Mouse (Mus musculus) midbrain, embryonic 12.5 days (tissue): ENCODE results near the gene Agpat4. TPM values are rescaled to one million over a fixed set of nuclear protein-coding genes. Genes with fewer than 3 reads are reported as not detected.
A peak's percentile ranks its signal among the peaks of the same experiment; 100 is the strongest.

Source experiments
- ATAC-seq: fragments of 200-750 bp; cut with Nextera tagmentation; 2 replicates; pipeline ENCODE4 v1.8.0; 2017; ENCODE audit warnings: low read depth, moderate TSS enrichment, moderate library complexity; ENCODE audit not compliant: low FRiP score
- H3K27ac ChIP-seq: fragments of 300-500 bp; sonication (generic); replicated peaks from 2 replicates; pipeline ENCODE4 v1.5.1; 2016; ENCODE audit warnings: mild to moderate bottlenecking
- H3K27me3 ChIP-seq: fragments of 300-500 bp; sonication (generic); 2 replicates; pipeline ENCODE4 v1.6.1; 2016; ENCODE audit warnings: mild to moderate bottlenecking
- H3K36me3 ChIP-seq: fragments of 300-500 bp; sonication (generic); 2 replicates; pipeline ENCODE4 v1.6.1; 2016
- H3K4me1 ChIP-seq: fragments of 300-500 bp; sonication (generic); 2 replicates; pipeline ENCODE4 v1.6.1; 2016
- H3K4me2 ChIP-seq: fragments of 300-500 bp; sonication (generic); replicated peaks from 2 replicates; pipeline ENCODE4 v1.6.1; 2016; ENCODE audit warnings: mild to moderate bottlenecking, moderate library complexity
- H3K4me3 ChIP-seq: fragments of 300-500 bp; sonication (generic); 2 replicates; pipeline ENCODE4 v1.5.1; 2016; ENCODE audit warnings: mild to moderate bottlenecking
- H3K9ac ChIP-seq: fragments of 300-500 bp; sonication (generic); replicated peaks from 2 replicates; pipeline ENCODE4 v1.6.1; 2016; ENCODE audit warnings: mild to moderate bottlenecking, moderate library complexity
- H3K9me3 ChIP-seq: fragments of 300-500 bp; sonication (generic); 2 replicates; pipeline ENCODE4 v1.6.1; 2016; ENCODE audit warnings: mild to moderate bottlenecking
- WGBS: fragments of 180-500 bp; shearing (Covaris S2); methylation state at CpG from one replicate; pipeline ENCODE4 v1.1.7; 2016; 5-methylcytosine and 5-hydroxymethylcytosine counted together
- polyA plus RNA-seq: library from polyadenylated mRNA; unstranded; fragments of >200 nt; fragmentation: Nextera tagmentation; extraction: Ambion mirVana; gene quantifications from 2 replicates; pipeline ENCODE4 v1.2.1, GENCODE M21; 2016

The Agpat4 gene
- polyA plus RNA-seq: 42.4 and 43.7 TPM in 2 replicates

GRCm38 (mm10) chr17:12118561-12118925 lies at the start of gene Agpat4:
Gene Agpat4, plus strand, starts transcription at chr17:12118704.
- Histone ChIP-seq H3K9me3 (no peaks in the 10 kb centered on the region), H3K36me3 (no peaks in the 10 kb centered on the region), H3K4me3 (peak within 1 kb of the TSS; percentile 70), H3K27ac (peak within 1 kb of the TSS; percentile 94), H3K4me2 (peak within 1 kb of the TSS; percentile 88), H3K4me1 (peaks cover 21% of the 10 kb centered on the region), H3K9ac (peak within 1 kb of the TSS; percentile 79), H3K27me3 (no peaks in the 10 kb centered on the region)
- peak; percentile 65 for ATAC-seq
- under 1% methylated on average over 13 of the region's 13 CpGs for WGBS

DNA sequence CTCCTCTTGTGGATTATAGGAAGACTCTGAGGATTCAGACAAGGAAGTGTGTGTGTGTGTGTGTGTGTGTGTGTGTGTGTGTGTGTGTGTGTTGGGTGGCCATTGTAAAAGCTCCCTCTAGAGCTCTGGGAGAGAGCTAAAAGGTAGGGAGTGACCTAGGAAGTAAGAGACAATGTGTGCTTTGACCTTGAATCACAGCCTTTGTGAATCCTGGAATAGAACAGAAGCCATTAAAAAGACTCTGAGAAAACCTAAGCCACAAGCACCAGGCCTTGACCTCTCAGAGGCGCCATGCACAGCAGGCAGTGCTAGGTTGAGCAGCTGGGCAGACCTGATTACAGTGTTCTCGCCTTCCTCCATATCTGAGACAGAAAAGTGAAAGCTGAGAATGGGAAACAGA lies 41.7 kb upstream of the Agpat4 start:
- H3K9me3 ChIP-seq: no peaks in the 10 kb centered on the region; the same call in 1 of the 2 replicates
- H3K9ac ChIP-seq: no peak overlapping the region
- no peak overlapping the region for H3K4me2 ChIP-seq
- H3K4me3 ChIP-seq: no peak overlapping the region
- no peaks in the 10 kb centered on the region for H3K27me3 ChIP-seq
- H3K4me1 ChIP-seq: no peaks in the 10 kb centered on the region
- H3K27ac ChIP-seq: no peak overlapping the region
- no peaks in the 10 kb centered on the region for H3K36me3 ChIP-seq
- WGBS: 45% methylated on average over 2 of the region's 2 CpGs
- no peak for ATAC-seq

DNA sequence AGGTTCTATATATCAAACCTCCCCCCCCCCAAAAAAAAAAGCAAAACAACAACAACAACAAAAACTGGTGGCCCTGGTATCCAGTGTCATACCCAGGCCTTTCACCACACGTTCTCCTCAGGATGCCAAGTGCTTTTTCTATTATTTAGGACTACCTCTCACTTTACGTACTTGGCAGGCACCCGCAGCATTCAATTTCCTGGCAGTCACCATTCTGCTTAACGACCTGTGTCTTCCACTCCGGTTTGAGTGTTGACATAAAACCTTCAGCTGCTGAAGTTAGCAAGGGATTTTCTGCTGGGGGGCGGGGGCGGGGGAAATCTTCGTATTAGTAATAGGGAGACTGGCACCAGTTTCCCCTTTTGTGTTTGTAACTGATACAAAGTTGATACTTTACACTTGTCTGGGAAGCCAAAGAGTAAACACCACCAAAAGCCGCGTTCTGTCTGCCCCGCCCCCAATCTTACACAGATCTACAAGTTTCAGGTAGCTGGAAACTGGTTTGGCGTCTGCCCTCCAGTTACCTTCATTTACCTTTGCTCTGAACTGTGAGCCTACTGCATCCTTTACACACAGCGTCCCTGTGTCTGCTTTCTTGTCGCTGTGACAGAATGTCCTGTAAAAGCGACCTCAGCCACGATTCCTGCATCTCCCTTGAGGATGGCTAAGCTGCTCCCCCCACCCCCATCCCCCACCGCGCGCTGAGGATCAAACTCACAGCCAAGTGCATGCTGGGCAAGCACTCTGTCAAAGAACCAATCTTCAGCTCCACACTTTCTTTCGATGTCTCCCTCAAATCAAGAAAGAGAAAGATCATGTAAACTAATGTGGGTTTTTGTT lies 37.6 kb upstream of the Agpat4 start:
- Histone ChIP-seq H3K4me2 (no peak overlapping the region), H3K9me3 (no peaks in the 10 kb centered on the region), H3K4me1 (no peaks in the 10 kb centered on the region), H3K36me3 (no peaks in the 10 kb centered on the region), H3K27ac (no peak overlapping the region), H3K27me3 (no peaks in the 10 kb centered on the region), H3K9ac (no peak overlapping the region), H3K4me3 (no peak overlapping the region)
- no peak for ATAC-seq
- WGBS: 55% methylated on average over 20 of the region's 20 CpGs

DNA sequence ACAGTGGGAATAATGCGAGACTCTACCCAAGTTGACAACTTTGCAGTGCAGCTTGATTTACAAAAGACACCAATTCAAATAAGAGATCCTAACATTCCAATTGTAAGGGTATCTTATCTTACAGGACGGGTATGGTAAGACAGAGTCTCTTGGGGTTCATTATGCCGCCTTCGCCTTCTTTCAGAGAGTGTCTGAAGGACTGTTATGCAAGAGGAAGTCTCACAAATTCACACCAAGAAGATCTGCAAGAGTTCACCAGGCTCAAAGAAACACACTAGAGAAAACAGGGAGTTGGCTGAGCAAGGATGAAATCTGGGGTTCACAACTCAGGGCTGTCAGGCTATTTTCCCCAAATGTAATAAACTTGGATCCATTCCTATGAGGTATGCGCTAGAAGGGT lies 36.3 kb upstream of the Agpat4 start:
- Histone ChIP-seq H3K27me3 (no peaks in the 10 kb centered on the region), H3K4me3 (no peak overlapping the region), H3K4me1 (no peaks in the 10 kb centered on the region), H3K4me2 (no peak overlapping the region), H3K36me3 (no peaks in the 10 kb centered on the region), H3K27ac (no peak overlapping the region), H3K9ac (no peak overlapping the region), H3K9me3 (no peaks in the 10 kb centered on the region)
- ATAC-seq: no peak
- 90% methylated on average over 5 of the region's 5 CpGs for WGBS

GRCm38 (mm10) chr17:12090261-12090927 lies 28.1 kb upstream of the Agpat4 start:
- no peak overlapping the region for H3K4me2 ChIP-seq
- 64% methylated on average over 5 of the region's 5 CpGs for WGBS
- H3K27ac ChIP-seq: no peak overlapping the region
- no peaks in the 10 kb centered on the region for H3K36me3 ChIP-seq
- H3K4me3 ChIP-seq: no peak overlapping the region
- H3K4me1 ChIP-seq: peaks cover 7% of the 10 kb centered on the region; the same call in 1 of the 2 replicates
- H3K27me3 ChIP-seq: peaks cover 7% of the 10 kb centered on the region
- no peaks in the 10 kb centered on the region for H3K9me3 ChIP-seq
- ATAC-seq: no peak
- H3K9ac ChIP-seq: no peak overlapping the region

GRCm38 (mm10) chr17:12092901-12093564 lies 25.5 kb upstream of the Agpat4 start:
- Histone ChIP-seq H3K4me3 (no peak overlapping the region), H3K9me3 (no peaks in the 10 kb centered on the region), H3K36me3 (no peaks in the 10 kb centered on the region), H3K27me3 (peaks cover 7% of the 10 kb centered on the region), H3K4me1 (peaks cover 7% of the 10 kb centered on the region; the same call in 1 of the 2 replicates), H3K4me2 (no peak overlapping the region), H3K9ac (no peak overlapping the region), H3K27ac (no peak overlapping the region)
- WGBS: 76% methylated on average over 6 of the region's 6 CpGs
- ATAC-seq: no peak

DNA sequence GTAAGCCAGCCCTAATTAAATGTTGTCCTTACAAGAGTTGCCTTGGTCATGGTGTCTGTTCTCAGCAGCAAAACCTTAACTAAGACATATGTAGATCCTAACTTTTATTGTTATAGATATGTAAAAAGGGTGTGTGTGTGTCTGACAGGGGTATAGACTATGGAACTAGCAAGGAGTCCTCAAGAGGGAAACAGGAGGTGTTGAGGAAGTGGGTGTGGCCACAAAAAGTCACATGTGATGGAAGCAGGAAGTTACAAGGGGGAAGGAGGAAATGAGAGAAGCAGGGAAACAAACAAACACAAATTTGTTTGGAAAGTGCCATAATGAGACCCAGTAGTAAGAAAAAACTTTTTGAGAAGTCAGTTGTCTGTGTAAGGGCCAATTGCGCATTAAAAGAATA lies 24.5 kb upstream of the Agpat4 start:
- Histone ChIP-seq H3K9ac (no peak overlapping the region), H3K27me3 (peaks cover 3% of the 10 kb centered on the region; the same call in 1 of the 2 replicates), H3K4me1 (peaks cover 7% of the 10 kb centered on the region; the same call in 1 of the 2 replicates), H3K27ac (no peak overlapping the region), H3K36me3 (no peaks in the 10 kb centered on the region), H3K4me2 (no peak overlapping the region), H3K9me3 (no peaks in the 10 kb centered on the region), H3K4me3 (no peak overlapping the region)
- no peak for ATAC-seq
- WGBS: 97% methylated on average over 1 of the region's 1 CpGs

DNA sequence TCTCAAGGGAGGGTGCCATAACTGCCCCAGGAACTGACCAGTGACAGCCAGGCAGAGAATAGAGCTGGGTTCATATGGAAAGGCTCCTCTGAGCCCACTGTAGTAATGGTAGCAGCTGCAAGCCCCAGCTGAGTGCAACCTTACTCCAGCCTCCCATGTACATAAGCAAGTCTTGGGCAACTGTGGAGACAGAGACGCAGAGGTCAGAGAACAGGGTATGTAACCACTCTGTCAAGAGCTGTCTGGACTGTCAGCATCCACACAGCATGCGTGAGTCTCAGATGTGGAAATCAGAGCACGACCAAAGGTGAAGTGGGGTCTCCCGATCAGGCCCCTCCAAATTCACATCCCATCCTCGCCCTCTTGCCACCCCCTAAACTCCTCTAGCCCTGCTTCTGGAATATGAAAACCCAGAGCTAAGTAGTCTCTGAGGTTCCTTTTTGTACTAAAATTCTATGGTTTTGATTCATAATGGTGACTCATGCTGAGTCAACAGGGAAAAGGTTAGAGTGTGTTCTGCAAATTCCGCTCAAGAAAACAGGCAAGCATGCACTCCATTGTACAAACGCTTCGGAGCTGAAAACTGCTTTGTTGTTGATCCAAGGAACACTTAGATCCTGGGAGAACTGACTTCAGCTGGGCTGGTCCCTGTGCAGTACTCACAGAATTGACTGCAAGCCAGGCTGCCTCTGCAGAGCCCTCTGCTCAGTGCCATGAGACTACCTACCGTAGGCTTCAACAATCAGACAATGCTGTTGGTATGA lies 23.5 kb upstream of the Agpat4 start:
- Histone ChIP-seq H3K4me3 (no peak overlapping the region), H3K36me3 (no peaks in the 10 kb centered on the region), H3K4me1 (peaks cover 5% of the 10 kb centered on the region; the same call in 1 of the 2 replicates), H3K27me3 (peaks cover 3% of the 10 kb centered on the region; the same call in 1 of the 2 replicates), H3K9me3 (no peaks in the 10 kb centered on the region), H3K4me2 (no peak overlapping the region), H3K27ac (no peak overlapping the region), H3K9ac (no peak overlapping the region)
- 87% methylated on average over 9 of the region's 9 CpGs for WGBS
- ATAC-seq: no peak

DNA sequence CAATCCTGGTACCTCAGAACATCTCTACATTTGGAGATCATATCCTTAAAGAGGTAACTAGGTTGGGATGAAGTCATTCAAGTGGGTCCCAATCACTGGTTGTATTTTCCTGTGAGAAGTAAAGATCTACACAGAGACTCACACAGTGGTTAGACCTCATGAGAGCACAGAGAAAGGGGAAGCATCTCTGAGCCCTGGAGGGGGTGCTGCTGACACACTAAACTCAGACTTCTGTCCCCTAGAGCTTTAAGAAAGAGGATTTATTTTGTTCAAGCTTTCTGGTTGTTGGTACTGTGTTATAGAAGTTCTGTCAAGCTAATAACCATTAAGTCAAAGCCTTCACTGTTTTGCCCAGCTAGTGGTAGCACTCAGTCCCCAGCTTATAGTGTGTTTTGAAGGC lies 19.1 kb upstream of the Agpat4 start:
- Histone ChIP-seq H3K9ac (no peak overlapping the region), H3K4me1 (no peaks in the 10 kb centered on the region), H3K36me3 (no peaks in the 10 kb centered on the region), H3K27ac (no peak overlapping the region), H3K27me3 (no peaks in the 10 kb centered on the region), H3K4me2 (no peak overlapping the region), H3K4me3 (no peak overlapping the region), H3K9me3 (no peaks in the 10 kb centered on the region)
- no peak for ATAC-seq

DNA sequence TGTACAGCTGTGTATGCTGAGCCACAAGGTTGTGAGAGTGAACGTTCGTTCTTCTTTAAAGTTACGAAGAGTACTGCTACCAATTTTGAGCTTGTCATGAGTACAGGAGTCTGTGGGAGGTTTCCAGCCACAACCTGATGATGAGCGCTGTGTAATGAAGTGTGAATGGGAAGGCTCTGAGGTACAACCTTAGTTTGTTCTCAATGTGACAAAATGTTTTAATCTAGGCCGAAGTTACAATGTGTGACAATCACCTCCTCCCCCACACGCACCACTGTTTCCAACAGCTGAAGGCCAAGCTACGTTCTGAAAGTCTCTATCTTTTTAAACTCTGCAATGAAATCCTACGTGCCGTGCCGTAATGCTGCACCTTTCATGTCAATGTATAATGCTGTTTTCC lies 16.2 kb upstream of the Agpat4 start:
- Histone ChIP-seq H3K27me3 (no peaks in the 10 kb centered on the region), H3K36me3 (no peaks in the 10 kb centered on the region), H3K4me1 (no peaks in the 10 kb centered on the region), H3K9me3 (no peaks in the 10 kb centered on the region), H3K4me3 (no peak overlapping the region), H3K9ac (no peak overlapping the region), H3K4me2 (no peak overlapping the region), H3K27ac (no peak overlapping the region)
- ATAC-seq: no peak
- WGBS: 95% methylated on average over 10 of the region's 10 CpGs

GRCm38 (mm10) chr17:12103781-12104180 lies 14.7 kb upstream of the Agpat4 start:
- 78% methylated on average over 6 of the region's 6 CpGs for WGBS
- H3K4me2 ChIP-seq: no peak overlapping the region
- H3K9me3 ChIP-seq: no peaks in the 10 kb centered on the region
- no peak overlapping the region for H3K9ac ChIP-seq
- no peak for ATAC-seq
- H3K4me1 ChIP-seq: no peaks in the 10 kb centered on the region
- H3K27ac ChIP-seq: no peak overlapping the region
- H3K27me3 ChIP-seq: no peaks in the 10 kb centered on the region
- no peaks in the 10 kb centered on the region for H3K36me3 ChIP-seq
- H3K4me3 ChIP-seq: no peak overlapping the region
